Mouse (Mus musculus) lung, postnatal 0 days (tissue): ENCODE data around the gene Cdc42ep4. TPM values are rescaled to one million over a fixed set of nuclear protein-coding genes. Genes with fewer than 3 reads are reported as not detected.

Source experiments
- ATAC-seq: fragments of 200-750 bp; cut with Nextera tagmentation; 2 replicates; pipeline ENCODE4 v1.8.0; 2017; ENCODE audit warnings: moderate library complexity
- DNase-seq: peaks from one replicate; pipeline ENCODE4 v3.0.0-alpha.2; 2016; ENCODE audit warnings: low spot score
- H3K27ac ChIP-seq: fragments of 300-500 bp; sonication (generic); 2 replicates; pipeline ENCODE4 v1.5.1; 2014; ENCODE audit warnings: antibody characterized with exemption, mild to moderate bottlenecking, low read length, mixed read lengths
- H3K27me3 ChIP-seq: fragments of 300-500 bp; sonication (generic); replicated peaks from 2 replicates; pipeline ENCODE4 v1.6.1; 2014; ENCODE audit warnings: low read length, mixed read lengths; ENCODE audit not compliant: insufficient read depth
- H3K36me3 ChIP-seq: fragments of 300-500 bp; sonication (generic); 2 replicates; pipeline ENCODE4 v1.6.1; 2014; ENCODE audit warnings: low read length, mixed read lengths; ENCODE audit not compliant: insufficient read depth
- H3K4me1 ChIP-seq: fragments of 300-500 bp; sonication (generic); 2 replicates; pipeline ENCODE4 v1.6.1; 2014; ENCODE audit warnings: antibody characterized with exemption, low read depth, low read length, mixed read lengths; ENCODE audit not compliant: insufficient read depth
- H3K4me2 ChIP-seq: fragments of 300-500 bp; sonication (generic); replicated peaks from 2 replicates; pipeline ENCODE4 v1.6.1; 2014; ENCODE audit warnings: low read depth, mild to moderate bottlenecking, low read length, moderate library complexity, mixed read lengths
- H3K4me3 ChIP-seq: fragments of 300-500 bp; sonication (generic); 2 replicates; pipeline ENCODE4 v1.5.1; 2014; ENCODE audit warnings: low read depth, low read length
- H3K9ac ChIP-seq: fragments of 300-500 bp; sonication (generic); replicated peaks from 2 replicates; pipeline ENCODE4 v1.6.1; 2014; ENCODE audit warnings: low read depth, mild to moderate bottlenecking
- H3K9me3 ChIP-seq: fragments of 300-500 bp; sonication (generic); 2 replicates; pipeline ENCODE4 v1.6.1; 2016; ENCODE audit warnings: low read length, mixed read lengths
- CTCF ChIP-seq: IDR thresholded peaks from 2 replicates; pipeline ENCODE4 v1.5.1; 2016; ENCODE audit warnings: antibody characterized with exemption, mild to moderate bottlenecking
- EP300 ChIP-seq: IDR thresholded peaks from 2 replicates; pipeline ENCODE4 v1.6.1; 2016; ENCODE audit warnings: antibody characterized with exemption, mild to moderate bottlenecking, control low read depth
- WGBS: fragments of 180-500 bp; shearing (Covaris S2); extraction: QIAGEN DNeasy Blood & Tissue Kit; methylation state at CpG from one replicate; pipeline ENCODE4 v1.1.7; 2014; 5-methylcytosine and 5-hydroxymethylcytosine counted together
- polyA plus RNA-seq: library from polyadenylated mRNA; unstranded; fragments of >200 nt; fragmentation: Nextera tagmentation; extraction: Ambion mirVana; gene quantifications from 2 replicates; pipeline ENCODE4 v1.2.1, GENCODE M21; 2015

Gene Cdc42ep4
- polyA plus RNA-seq, 1 experiment from 2014 or later: 116 TPM

- WGBS: 93% methylated on average over 10 of the region's 10 CpGs
- H3K9me3 ChIP-seq: no peaks in the 10 kb centered on the region
- peak overlapping the region; percentile 78; the same call in 1 of the 2 replicates for H3K4me2 ChIP-seq
- H3K4me3 ChIP-seq: no peak overlapping the region
- H3K27me3 ChIP-seq: no peaks in the 10 kb centered on the region
- H3K9ac ChIP-seq: no peak overlapping the region
- peaks cover 18% of the 10 kb centered on the region for H3K4me1 ChIP-seq
- H3K27ac ChIP-seq: peak overlapping the region; percentile 100
- no peak for TF ChIP-seq EP300
- no peak for TF ChIP-seq CTCF
- ATAC-seq: no peak
- no peak for DNase-seq
- H3K36me3 ChIP-seq: no peaks in the 10 kb centered on the region
Measured at GRCm38 (mm10) chr11:113752685-113753430, 1.2 kb upstream of the Cdc42ep4 start.

DNA sequence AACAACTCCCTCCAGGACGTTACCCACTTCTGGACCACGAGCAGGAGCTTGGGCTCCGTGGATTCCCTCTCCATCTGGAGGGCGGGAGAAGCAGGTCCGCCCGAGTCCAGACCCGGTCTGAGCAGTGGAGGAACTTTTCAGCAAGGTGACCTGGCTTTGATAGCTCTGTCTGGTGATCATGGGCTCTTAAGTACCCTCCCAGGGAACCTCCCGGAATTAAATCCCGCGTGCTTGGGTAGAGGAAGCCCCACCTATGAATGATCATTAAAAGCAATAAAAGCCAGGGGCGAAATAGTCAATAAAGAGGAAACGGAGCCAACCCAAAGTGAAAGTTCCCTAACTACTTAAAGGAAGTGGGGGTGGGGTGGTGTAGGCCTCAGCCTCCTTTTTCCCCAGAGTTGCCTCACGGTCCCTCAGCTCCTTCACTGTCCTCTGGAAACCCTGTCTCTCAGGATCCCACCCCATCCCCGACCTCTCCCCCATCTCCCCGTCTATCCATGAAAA is 529 bp upstream of the Cdc42ep4 start:
- H3K4me2 ChIP-seq: peak overlapping the region; percentile 78
- peak overlapping the region; percentile 100 for H3K27ac ChIP-seq
- H3K4me1 ChIP-seq: peaks cover 24% of the 10 kb centered on the region
- TF ChIP-seq EP300: no peak
- TF ChIP-seq CTCF: no peak
- peak overlapping the region; percentile 94 for H3K4me3 ChIP-seq
- DNase-seq (peak; percentile 67), ATAC-seq (peak; percentile 0; the same call in 1 of the 2 replicates)
- H3K9ac ChIP-seq: peak overlapping the region; percentile 58
- H3K27me3 ChIP-seq: no peaks in the 10 kb centered on the region
- no peaks in the 10 kb centered on the region for H3K36me3 ChIP-seq
- H3K9me3 ChIP-seq: no peaks in the 10 kb centered on the region
- WGBS: 12% methylated on average over 15 of the region's 15 CpGs

DNA sequence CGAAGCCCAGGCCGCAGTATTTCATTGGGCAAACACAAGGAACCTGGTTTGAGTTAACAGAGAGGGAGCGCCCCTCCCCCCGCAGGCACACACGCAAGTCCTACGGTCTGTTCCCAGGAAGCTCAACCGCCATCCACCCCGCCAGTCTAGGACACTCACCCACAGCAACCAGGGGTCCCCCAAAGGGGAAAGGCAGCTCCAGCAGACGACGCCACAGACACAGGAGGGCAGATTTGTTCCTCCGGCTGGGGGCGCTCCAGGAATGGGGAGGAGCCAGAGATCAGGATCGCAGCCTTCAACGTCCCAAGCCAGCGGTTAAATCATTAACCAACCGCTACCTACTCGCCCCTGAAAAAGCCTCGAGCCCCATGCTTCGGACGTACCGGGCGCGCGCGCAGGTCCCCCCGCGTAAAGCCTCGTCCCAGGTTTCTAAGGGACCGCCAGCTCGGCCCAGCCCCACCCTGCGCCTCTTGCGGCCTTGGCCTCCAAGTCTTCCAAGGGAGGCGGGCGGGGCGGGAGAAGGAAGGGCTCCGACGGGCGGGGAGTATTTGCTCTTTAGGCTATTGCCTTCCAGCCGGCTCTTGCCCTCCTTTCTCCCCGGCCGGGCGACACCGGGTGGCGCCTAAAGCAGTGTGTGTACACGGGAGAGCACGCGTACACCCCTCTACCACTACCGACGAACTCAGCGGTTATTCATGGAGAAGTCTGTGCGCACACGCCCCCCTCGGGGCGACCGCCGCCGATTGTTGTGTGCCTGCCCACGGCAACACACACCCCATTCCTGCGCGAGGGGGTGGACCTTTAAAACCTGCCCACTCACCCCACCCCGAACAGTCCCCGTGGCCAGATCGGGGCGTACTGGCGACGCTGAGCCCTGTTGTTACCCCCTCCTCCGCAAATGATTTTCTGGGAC is 854 bp downstream of the Cdc42ep4 start:
- Histone ChIP-seq H3K4me1 (peaks cover 24% of the 10 kb centered on the region), H3K27ac (peak overlapping the region; percentile 100), H3K4me2 (peak overlapping the region; percentile 78), H3K27me3 (no peaks in the 10 kb centered on the region), H3K9ac (peak overlapping the region; percentile 99), H3K4me3 (peak overlapping the region; percentile 94), H3K9me3 (no peaks in the 10 kb centered on the region), H3K36me3 (no peaks in the 10 kb centered on the region)
- WGBS: under 1% methylated on average over 62 of the region's 67 CpGs
- DNase-seq: peak; percentile 90
- peak; percentile 55 for ATAC-seq
- no peak for TF ChIP-seq EP300
- peak; percentile 70 for TF ChIP-seq CTCF

DNA sequence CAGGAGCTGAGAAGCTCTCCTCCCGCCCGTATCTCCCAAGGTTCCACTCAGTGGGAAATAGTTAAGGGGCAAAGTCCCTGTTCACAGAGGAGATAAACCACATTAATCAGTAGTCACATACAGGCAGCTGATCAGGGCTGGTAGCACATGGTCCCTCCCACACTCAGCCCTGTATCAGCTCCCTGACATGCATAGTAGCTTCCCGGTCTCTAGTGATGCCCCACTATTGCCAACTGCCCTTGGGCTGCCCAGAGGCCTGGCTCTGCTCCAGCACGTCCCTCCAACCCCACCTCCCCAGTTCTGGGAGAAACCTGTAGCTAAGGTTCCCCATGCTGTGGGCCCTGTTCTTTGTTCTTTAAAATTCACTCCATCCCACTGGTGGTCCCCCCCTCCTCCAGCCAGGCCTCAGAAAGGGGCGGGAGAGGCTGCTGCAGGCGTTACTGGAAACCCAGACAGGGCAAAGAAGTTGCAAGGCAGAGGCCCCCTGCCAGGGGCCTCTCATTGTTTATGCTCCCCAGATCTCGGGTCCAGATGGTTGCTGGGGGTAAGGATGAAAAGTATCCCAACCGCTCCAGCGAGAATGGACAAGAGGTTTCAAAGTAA is 1.8 kb downstream of the Cdc42ep4 start:
- ATAC-seq: no peak
- H3K4me3 ChIP-seq: peak overlapping the region; percentile 94
- no peak for TF ChIP-seq CTCF
- no peak for TF ChIP-seq EP300
- H3K4me2 ChIP-seq: peak overlapping the region; percentile 78
- H3K36me3 ChIP-seq: no peaks in the 10 kb centered on the region
- H3K27me3 ChIP-seq: no peaks in the 10 kb centered on the region
- H3K27ac ChIP-seq: peak overlapping the region; percentile 100
- H3K9me3 ChIP-seq: no peaks in the 10 kb centered on the region
- DNase-seq: peak; percentile 62
- 4% methylated on average over 9 of the region's 9 CpGs for WGBS
- H3K9ac ChIP-seq: peak overlapping the region; percentile 99
- H3K4me1 ChIP-seq: peaks cover 24% of the 10 kb centered on the region

- H3K9ac ChIP-seq: peak overlapping the region; percentile 99
- DNase-seq: peak; percentile 92
- peak overlapping the region; percentile 78 for H3K4me2 ChIP-seq
- no peaks in the 10 kb centered on the region for H3K9me3 ChIP-seq
- no peaks in the 10 kb centered on the region for H3K36me3 ChIP-seq
- H3K4me1 ChIP-seq: peaks cover 24% of the 10 kb centered on the region
- ATAC-seq: peak; percentile 41
- TF ChIP-seq CTCF: peak; percentile 29
- peak; percentile 78 for TF ChIP-seq EP300
- peak overlapping the region; percentile 94 for H3K4me3 ChIP-seq
- 6% methylated on average over 21 of the region's 21 CpGs for WGBS
- H3K27me3 ChIP-seq: no peaks in the 10 kb centered on the region
- peak overlapping the region; percentile 100 for H3K27ac ChIP-seq
Measured at GRCm38 (mm10) chr11:113748797-113749521, 2.7 kb downstream of the Cdc42ep4 start.
